Mouse (Mus musculus): Measurements from ENCODE around the gene Lrrc1.

GRCm38 (mm10) chr9:77513892-77514291, 30.8 kb downstream of the Lrrc1 start:
- no peak for TF ChIP-seq CTCF (IDR thresholded peaks at IDR 0.05)
- TF ChIP-seq POLR2A (IDR thresholded peaks at IDR 0.05; ENCODE audit: insufficient read depth, low read depth, low read length): no peak
- no peak for TF ChIP-seq EP300 (IDR thresholded peaks at IDR 0.05; ENCODE audit: insufficient read depth, low read depth, low read length)

All from heart, adult 2 months (tissue).